Mouse (Mus musculus): ENCODE data around the gene Asic2. TPM values are rescaled to one million over a fixed set of nuclear protein-coding genes. Genes with fewer than 3 reads are reported as not detected.
"Not testable (repeated sequence)": the region's sequence is repeated elsewhere in the genome, so short reads cannot be mapped to it uniquely, and the experiment has no call there.

Asic2 gene
- total RNA-seq, 2 experiments from 2014 or later = not detected

DNA sequence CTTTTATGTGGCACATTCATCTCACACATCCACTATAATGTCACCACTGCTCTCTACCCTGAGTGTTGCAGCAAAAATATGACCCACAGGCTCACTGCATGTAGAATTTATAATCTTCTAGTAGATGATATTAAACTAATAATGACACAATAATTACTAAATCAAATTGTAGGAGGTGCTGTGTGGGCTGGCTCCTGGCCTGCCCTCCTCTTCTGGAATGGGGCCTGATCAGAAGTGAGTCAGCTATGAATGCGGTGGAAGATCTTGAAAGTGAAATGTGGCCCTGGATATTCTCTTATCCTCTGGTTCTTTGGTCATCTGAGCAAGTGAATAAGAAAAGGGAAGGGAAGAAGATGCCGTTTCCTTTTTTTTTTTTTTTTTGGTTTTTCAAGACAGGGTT, 582.1 kb downstream of the Asic2 start:
- intact Hi-C loops (cut with DNase I) = no loop called here
- DNase-seq = no peak

DNA sequence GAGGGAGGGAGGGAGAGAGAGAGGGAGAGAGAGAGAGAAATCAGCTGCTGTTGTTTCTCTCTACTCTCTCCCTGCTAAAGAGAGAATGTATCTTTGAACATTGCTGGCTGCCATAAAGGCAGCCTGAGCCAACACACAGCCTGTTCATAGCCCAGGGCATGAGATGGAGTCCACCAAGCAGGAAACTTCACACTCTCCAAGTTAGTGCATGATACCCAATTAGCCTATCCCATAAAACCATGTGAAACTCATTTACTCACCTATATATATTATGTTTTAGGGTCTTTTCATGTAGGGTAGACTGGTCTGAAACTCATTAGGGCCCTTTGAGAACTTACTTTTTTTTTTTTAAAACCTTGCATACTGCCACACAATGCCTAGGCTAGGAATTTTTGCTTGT, 582.7 kb downstream of the Asic2 start:
- DNase-seq = no peak
- intact Hi-C loops (cut with DNase I) = no loop called here

DNA sequence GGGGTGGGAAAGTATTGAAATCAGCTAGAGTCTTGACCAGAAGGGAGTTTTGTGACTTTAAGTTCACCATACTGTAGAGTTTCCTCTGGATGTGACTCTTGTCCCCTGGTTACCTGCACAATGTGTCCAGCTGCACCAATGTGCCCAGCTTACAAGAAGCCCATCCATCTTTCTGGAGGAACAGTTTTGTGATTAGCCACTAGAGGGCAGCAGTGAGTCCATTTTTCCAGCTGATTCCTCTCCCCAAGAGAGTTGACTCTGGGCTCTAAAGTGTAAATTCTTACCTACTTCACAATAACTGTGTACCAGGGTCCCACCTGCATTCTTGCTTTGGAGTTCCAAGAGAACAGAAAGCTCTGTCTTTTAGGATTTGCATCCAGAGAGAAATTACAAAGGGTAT, 593.4 kb downstream of the Asic2 start:
- intact Hi-C loops (cut with DNase I) = loop anchor here (1.0 kb wide), 1 partner anchor 159 kb away; no protein-coding TSS in a partner anchor
- DNase-seq = peak; percentile 50 to 72

DNA sequence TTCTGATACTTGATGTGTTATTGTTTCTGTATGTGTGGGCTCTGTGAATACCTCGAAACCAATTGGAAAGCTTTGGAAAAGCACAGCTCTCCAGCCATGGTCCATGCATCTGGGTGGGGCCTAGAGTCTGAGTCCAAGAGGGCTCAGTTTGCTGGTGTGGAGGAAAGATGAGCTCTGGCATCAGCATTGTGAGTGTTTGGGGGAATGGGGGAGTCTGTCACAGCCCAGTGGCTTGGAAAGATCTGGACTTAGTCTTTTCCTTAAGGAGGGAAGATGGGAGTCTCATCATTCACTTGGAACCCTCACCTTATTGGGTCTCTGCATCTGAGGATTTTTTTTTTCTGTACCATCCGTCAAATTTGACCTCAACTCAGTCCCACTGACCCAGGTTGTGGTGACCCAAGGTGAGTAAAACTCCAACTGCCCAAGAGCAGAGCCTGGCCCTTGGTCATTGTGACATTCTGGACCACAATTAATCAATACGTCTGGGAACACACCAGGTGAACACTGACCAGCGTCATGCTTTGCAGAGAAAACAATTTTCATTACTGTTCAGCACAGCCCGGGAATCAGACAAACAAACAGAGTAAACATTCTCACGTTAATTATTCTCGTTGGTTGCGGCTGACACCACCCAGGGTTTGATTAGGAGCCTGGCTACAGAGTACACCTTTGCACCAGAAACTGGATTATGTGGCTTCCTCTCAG, 594.1 kb downstream of the Asic2 start:
- intact Hi-C loops (cut with DNase I) = no loop called here
- no peak for DNase-seq

DNA sequence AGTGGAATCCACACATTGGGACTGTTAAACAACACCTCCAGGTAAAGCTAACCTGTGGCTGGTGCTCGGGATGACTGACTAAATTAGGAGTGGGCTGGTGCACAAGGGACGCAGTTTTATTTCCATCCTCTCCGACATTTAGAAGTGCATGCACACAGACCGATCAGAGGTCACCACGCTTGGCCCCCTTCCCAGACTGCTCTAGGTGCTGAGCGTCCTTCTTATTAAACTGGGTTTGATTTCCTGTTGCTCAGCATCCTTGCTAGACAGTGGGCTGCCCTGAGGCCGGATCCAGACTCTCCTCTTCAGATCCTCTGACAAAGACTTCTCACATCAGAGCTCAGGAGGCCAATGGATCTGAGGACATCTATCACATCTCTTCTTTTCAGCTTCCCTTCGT, 596.7 kb downstream of the Asic2 start:
- DNase-seq = peak; percentile 19 to 23
- intact Hi-C loops (cut with DNase I) = no loop called here

DNA sequence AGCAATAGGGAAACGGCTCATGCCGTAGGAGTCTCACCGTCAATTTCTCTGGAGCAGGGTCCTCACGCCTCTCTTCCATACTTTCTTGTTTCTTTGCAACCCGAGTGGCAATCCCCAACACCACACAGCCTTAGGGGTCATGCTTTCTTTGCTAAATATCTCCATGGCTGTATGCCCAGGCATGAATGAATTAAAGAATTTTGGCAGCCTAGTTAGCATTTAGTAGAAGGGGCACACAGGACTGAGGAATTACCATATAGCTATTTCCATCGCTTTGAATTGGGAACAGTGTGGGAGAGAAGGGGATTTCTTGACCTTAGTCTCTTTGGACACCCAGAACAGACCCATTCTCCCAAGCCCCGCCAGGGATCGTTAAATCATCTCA, 597.8 kb downstream of the Asic2 start:
- intact Hi-C loops (cut with DNase I) = no loop called here
- no peak for DNase-seq

DNA sequence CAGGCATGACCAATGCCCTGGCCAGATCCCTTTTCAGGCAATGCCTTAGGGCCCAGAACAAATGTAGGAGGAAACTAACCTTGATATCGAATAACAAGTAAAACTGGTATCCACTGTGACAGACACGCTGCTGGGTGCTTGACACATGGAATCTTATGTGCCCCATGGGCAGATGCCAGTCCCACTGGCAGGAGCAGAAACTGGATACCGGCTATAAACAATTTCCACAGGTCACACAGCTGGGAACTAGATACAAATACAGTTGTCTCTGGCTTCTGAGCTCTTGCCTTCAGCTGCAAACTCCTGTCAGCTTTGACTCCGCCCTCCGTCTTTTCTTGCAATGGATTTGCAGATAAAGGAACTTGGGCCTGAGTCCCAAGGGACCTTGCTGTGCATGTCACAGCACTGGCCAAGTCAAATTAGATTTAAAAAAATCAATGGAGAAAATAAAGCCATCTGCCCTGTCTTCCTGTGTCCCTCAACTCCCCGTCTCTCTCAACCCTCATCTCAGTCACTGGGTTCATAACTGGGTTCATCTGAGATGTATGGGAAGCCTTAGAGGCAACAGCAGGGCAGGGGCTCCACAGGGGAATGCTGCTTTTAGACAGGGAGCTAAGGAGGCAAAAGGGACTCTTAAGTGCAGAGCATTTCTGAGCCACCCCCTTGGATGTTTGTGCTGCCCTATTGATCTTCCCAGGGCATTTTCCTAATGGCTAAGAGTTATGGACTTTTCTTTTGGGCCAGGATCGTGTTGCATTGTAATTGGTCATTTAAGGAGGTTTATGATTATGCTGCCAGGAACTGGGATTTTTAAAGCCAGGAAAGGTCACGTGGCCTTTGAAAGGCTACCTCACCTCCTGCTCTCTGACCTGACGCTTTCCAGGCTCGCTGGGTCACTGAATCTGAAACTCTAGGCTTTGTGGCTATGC, 598.5 kb downstream of the Asic2 start:
- intact Hi-C loops (cut with DNase I) = no loop called here
- DNase-seq = peak; percentile 12

DNA sequence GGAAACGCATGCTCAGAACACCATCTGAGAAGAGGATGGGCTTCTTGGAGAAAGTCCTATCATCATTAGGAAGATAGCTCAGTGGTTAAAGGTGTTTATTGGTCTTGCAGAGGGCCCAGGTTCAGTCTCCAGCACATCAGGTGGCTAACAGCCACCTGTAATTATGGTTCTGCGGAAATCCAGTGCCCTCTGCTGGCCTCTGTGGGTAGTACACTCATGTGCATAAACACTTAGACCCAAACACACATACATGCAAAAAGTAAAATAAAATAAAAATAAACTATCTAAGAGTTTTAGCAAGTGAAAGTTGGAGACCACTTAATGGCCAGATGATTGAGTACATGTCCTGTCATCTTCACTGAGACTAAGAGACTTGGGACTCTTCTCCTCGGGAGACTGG, 603.8 kb downstream of the Asic2 start:
- intact Hi-C loops (cut with DNase I) = no loop called here
- no peak for DNase-seq

DNA sequence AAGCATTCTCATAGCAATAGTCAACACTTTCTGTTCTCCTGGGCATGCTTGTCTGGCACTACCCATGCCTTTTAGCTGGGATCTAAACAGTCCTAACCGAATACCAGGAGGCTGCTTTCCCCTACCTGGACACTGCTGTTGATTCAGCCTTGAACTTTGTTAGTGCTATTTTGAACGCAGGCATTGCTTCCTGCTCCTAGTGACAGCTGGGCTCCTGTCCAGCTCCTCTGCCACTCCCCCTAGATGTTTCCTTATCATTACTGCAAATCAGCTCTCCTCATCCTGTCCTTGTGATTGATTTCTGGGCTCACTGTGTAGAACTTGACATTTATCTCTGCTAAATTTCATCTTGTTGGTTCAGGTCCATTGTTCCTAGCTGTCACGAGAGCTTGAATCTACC, 605.8 kb downstream of the Asic2 start:
- intact Hi-C loops (cut with DNase I) = no loop called here
- DNase-seq = no peak

DNA sequence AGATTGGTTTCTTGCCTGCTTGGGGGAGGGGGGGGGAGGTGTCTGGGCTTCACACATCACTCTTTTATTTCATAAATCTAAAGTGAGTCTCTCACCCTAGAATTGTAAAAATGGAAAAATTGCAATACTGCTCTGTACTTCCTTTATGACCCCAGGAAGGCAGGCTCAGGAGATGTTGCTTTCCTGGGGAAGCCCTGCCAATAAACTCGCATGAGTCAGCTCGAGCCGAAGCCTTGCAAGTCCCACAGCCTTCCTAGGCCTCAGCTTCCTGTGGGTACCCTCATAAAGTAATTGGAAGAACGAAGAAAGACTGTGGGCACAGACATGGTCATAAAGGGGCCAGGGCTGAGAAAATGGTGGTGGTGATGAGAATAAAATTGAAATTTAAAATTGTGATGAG, 607.2 kb downstream of the Asic2 start:
- DNase-seq = no peak
- intact Hi-C loops (cut with DNase I) = no loop called here

DNA sequence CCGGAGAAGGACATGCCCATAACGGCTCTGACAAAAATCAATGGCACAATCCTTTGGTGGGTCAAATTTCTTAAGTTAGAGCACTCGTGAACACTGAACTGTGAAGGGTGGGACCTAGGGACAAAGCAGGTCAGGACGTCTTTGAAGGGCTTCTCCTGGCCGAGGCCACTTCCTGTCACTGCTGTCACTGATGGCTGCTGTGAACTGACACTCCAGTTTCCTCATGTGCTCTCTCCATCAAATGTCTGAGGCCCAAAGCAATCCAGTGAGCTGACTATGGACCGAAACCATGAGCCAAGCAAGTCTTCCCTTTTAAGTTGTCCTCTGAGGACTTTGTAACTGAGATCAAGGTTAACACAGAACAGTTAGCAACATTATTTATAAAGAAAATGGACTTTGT, 617.8 kb downstream of the Asic2 start:
- intact Hi-C loops (cut with DNase I) = not testable (repeated sequence)

DNA sequence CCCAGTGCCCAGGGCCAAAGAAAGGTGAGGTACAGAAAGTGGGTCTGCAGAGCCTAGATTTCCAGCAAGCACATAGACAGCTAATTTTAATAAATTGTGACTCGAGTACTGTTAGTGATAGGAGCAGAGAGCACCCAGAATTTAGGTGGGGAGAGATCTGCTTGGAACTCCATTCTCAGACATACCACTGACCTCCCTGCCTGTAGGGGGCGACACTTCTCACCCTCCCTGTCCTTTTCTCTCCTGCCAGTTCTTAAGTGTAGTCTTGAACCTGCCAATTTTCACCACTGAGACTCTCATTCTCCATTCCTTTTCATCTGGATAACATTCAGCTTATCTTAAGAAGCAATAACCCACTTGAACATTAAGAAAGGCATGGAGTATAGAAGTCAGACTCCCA, 636.3 kb downstream of the Asic2 start:
- intact Hi-C loops (cut with DNase I) = no loop called here

More for the DNA sequence above, 617.8 kb downstream of the Asic2 start:
- not testable (repeated sequence) for DNase-seq

DNA sequence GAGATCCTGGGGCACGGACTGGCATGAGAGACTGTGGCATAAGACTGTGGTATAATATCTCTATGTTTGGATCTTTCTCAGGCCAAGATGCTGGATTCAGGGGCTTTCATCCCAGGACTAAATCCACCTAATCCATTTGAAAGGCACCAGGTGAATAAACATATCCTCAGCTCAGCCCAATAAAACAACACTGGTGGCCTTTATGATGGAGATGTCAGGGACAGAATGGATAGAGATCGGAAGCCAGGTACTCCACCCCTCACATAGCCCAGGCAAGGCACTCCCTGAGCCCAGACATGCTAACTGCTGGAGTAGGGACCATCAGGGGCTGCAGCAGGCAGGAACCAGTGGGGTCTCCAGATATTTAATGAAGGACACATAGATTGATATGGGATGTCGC, 637.3 kb downstream of the Asic2 start:
- DNase-seq = no peak
- intact Hi-C loops (cut with DNase I) = no loop called here

More for the DNA sequence above, 636.3 kb downstream of the Asic2 start:
- no peak for DNase-seq

DNA sequence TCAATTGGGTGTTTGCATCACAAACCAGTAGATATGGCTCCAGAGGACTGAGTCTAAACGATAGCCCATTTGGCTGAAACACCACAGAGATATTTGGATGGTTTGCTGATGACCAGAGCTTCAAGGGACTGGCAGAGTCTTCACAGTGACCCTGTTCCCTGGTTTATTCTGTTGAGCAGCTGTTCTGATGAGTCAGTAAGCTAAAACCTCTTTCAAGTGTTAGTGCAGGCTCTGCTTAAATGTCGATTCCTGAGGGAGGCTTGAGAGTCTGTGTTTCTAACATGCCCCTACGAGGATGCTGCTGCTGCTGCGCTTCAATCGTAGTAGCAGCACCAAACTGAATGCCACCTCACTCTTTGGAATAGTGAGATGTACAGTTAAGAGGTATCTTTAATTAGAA, 640.2 kb downstream of the Asic2 start:
- DNase-seq = peak in 1 of 2 experiments; percentile 1

DNA sequence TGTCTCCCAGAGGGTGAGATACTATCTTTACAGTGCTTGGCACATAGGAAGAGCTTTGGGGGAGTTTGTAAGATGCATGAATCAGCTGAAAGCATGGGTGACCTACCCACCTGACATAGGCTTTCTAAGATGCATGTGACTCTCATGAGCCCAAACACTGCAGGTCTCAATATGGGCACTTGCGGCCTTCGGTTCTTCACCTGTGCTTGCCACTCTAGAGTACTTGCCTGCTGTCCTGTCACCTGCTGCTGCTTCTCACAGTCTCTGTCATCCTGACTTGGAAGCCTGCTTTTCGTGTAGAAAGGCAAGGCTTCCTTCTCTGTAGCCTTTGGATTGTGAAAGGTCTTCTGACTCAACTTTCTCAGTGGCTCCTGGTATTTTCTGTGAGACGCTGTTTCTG, 645.1 kb downstream of the Asic2 start:
- intact Hi-C loops (cut with DNase I) = no loop called here
- no peak for DNase-seq

More for the DNA sequence above, 640.2 kb downstream of the Asic2 start:
- intact Hi-C loops (cut with DNase I) = no loop called here

DNA sequence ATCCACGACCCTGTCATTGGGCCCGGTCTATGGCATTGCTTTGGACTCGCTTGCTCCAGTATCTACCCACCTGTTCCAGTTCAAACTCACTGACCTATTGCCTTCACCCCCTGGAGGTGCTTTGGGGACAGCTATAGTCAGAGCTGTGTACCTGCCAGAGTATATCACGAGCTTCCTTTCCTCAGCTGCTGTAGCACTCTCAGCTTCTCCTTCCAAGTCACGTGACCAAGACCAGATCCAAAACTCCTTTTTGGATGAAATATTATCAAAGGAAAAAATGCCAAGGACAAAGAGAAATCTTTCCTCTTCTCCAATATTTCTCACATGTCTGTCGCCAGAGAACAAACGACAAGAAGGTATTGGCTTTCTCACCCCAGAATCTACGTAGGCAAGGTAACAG, 645.8 kb downstream of the Asic2 start:
- intact Hi-C loops (cut with DNase I) = no loop called here
- DNase-seq = no peak

DNA sequence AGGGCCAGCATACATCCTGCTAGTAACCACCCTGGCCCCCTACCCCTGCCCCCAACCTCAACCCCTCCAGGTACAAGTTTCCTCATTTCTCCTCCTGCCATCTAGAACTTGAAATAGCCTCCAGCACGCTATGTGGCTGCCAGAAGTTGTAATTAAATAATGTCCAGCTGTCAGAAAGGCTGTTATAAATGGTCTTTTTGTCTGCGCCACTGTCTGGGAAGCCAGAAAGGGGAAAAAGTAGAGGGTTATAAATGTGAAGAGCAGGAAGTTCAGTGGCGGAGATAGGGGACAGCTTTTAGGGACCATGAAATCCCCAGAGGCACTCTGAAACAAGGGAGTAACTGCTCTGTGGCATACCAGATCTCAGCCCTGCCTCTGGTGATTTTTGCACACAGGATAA, 678.2 kb downstream of the Asic2 start:
- intact Hi-C loops (cut with DNase I) = no loop called here
- DNase-seq = no peak

DNA sequence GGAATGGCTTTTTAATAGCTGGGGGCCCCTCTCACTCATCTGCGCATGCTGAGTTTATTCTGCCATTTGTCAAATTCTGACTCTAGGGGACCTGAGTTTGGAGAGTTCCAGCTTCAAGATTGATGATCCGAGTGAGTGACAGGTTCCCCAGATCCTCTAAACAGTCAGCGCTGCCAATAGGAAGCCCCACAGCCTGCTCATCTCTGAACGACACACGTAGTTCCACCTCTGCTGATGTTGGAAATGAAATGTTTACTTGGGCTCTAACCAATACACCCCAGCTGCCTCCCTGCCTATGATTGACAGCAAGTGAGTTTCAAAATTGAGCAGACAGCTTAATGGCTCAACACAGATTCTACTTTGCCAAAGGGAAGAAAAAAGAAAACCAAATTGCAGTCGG, 685.1 kb downstream of the Asic2 start:
- no peak for DNase-seq
- intact Hi-C loops (cut with DNase I) = no loop called here

DNA sequence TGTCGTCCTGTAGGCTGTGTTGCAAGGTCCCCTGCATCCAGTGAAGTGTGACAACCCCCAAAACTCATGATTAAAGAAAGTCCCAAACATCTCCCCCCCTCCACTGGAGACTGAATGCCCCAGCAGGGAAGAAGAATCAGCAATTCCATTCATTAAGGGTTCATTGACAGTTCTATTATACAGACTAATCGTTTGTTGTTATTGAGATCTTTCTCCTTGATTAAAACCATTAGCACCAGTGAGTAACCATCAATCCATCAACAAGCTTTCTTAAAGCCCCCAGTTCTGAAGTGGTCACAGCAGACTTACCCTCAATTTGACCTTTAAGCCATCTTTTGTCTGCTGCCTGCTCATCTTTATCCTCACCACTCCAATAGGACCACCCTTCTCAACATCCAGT, 688.2 kb downstream of the Asic2 start:
- DNase-seq = no peak
- intact Hi-C loops (cut with DNase I) = no loop called here

DNA sequence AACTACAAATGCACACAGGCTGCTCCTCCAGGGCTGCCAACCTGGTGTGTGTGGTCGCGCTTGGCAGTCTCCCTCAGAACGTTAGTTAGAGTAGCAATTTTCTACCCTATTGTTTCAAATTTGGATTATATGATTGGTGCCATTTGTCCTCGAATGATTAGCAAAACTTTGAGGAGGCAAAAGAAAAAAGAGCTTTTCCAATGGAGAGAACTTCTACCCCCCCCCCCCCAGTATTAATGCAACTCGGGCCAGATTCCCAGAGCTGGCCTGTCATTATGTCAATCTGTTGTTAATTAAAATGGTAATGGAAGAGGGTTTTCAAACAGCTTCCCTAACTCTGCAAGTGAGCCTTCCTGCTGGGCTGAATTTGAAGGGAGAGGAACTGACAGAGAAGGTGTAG, 690.9 kb downstream of the Asic2 start:
- intact Hi-C loops (cut with DNase I) = no loop called here
- no peak for DNase-seq

DNA sequence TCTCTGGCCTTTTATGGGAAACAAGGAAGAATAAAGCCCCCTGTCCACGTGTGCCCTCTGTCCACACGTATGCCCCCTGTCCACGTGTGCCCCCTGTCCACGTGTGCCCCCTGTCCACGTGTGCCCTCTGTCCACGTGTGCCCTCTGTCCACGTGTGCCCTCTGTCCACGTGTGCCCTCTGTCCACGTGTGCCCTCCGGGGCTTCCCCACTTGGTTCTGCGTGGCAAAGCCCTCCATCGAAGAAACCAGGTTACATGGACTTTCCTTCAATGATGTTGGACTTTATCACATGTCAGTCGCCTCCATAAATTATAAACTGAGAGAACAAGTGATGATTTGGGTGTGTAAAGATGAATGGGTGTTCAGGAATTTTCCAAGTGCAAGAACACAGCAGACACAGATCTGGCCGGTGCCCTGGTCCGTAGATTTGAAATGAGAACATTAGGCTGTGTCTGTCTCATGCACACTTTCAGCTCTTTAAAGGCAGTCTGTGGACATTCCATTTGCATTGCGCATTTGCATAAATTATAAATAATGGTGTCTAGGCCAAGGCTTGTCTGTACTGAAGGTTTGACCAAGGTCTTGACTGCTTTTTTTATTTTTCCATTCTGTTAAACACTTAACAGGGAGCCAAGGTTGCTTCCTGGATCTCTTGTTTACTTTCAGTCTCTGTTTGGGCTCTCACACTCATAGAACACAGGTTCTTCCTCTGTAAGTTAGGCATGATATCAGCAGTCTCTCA, 695.4 kb downstream of the Asic2 start:
- intact Hi-C loops (cut with DNase I) = no loop called here
- no peak for DNase-seq
